Mouse (Mus musculus) layer of hippocampus, adult 2 months (tissue): Measurements from ENCODE around the gene Plekha5. TPM values are rescaled to one million over a fixed set of nuclear protein-coding genes. Genes with fewer than 3 reads are reported as not detected.
"Not testable (repeated sequence)": the region's sequence is repeated elsewhere in the genome, so short reads cannot be mapped to it uniquely, and the experiment has no call there.

Experiments used
- DNase-seq, 2 experiments: peaks; one replicate each; pipeline ENCODE4 v3.0.0; 2022; ENCODE audit warnings: low spot score in 2 of 2
- H3K27ac ChIP-seq: fragments of 200-600 bp; 2 replicates; pipeline ENCODE4 v1.8.1; 2022
- H3K4me3 ChIP-seq: fragments of 200-600 bp; 2 replicates; pipeline ENCODE4 v1.8.1; 2022; ENCODE audit warnings: mild to moderate bottlenecking
- CTCF ChIP-seq: fragments of 200-600 bp; conservative IDR thresholded peaks from 2 replicates; pipeline ENCODE4 v1.8.1; 2022; ENCODE audit warnings: antibody characterized with exemption, mild to moderate bottlenecking, moderate library complexity
- total RNA-seq, 2 experiments: library from RNA; stranded (reverse); gene quantifications; 2 replicates each; pipeline ENCODE4 v1.2.3; 2021

Gene Plekha5
- total RNA-seq, 2 experiments from 2014 or later: 109 to 125 TPM

DNA sequence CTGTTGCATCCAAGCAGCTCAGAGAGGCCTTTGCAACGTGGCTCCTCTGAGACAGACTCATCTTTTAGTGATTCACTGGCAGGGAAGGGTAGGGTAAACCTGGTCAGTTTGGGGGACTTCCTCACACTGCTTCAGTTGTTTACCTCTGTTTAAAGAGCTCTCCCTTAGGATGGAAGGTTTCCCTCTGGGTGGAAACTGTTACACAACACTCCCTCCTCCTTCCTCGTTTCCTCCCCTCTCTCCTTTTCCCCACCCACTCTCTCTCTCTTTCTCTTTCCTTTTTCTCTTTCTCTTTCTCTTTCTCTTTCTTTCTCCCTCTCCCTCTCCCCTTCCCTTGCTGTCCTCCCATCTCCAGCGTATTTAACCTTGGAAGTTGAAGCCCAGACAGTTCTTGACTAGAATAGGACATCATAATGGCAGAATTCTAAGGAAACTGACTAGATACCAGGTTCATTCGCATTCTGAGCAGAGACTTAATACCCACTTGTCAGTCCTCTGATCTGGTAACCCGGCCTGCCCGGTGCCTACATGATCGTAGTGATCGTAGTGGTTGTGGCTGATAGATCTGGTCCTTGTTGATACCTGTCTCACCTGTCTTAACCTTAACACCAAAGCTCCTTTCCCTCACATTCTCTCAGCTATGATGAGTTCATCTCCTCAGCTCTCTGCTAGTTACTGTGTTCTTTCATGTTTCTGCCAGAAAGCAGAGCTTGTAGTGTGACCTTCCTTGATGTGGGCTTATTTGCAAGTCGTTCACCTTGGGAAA, 137.5 kb downstream of the Plekha5 start:
- Histone ChIP-seq H3K27ac (no peak overlapping the region), H3K4me3 (no peak overlapping the region)
- no peak for TF ChIP-seq CTCF
- no peak for DNase-seq

DNA sequence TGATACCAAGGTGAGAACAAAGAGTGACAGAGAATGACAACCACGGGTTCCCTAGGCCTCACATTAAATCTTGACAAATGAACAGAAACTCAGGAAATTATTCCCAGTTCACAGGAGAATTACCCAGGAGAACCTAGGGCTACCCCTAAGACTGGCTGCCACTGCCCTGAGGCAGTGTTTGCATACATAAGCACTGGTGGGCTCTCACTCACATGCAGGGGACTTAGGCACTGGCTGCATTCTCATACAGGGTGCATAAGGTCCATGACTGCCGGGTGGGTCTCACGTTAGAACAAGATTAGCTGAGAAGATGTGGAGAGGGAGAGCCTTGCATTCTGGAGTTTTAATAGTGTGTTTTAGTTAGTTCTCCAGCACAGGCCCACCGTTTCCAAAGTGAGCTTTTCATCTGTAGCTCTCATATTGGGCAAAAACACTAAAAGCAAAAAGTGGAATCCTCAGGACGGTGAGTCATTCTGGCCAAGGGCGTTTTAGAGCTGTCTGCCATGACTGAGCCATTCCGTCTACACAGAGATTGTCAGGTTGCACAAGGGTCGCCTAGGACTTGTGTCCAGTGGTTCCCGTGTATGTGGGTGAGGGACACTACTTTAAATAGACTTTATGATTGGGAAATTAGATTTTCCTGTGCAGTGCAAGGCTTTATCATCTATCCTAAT, 138.2 kb downstream of the Plekha5 start:
- DNase-seq: no peak
- Histone ChIP-seq H3K4me3 (no peak overlapping the region), H3K27ac (no peak overlapping the region)
- TF ChIP-seq CTCF: no peak

DNA sequence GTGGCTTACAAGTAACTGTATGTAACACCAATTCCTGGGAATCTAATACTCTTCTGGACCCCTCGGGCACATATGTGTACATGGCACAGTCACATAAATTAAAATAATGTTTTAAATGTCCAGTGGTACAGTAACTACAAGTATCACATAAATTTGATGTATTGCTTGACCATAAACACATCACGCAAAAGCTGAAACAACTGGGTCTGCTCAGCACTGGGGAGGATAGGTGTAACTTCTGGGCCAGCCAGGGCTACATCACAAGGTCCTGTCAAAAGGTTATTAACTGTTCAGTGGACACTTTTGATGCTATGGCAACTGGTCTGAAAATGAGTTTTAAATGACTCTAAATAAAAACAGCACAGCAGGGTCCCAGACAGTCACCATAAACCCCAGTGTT, 143.3 kb downstream of the Plekha5 start:
- DNase-seq: no peak
- Histone ChIP-seq H3K4me3 (no peak overlapping the region), H3K27ac (no peak overlapping the region)
- TF ChIP-seq CTCF: no peak

DNA sequence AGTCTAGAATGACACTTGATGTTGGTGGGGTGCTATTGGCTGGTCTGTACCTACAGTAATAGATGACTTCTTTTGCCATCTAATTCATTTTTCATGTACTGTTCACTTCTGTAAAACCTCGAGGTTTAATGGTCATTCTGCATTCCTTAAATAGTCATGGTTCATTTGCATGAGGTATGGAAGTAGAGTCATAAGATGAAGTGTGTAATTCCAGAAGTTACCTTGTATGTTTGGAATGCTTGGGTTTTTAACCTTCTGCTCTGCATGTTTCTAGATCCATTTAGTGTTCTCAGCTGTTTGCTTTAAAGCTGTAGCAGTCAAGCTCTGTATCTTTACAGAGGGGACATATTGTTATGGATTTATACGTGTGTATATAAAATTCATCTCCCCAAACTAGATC, 144.0 kb downstream of the Plekha5 start:
- Histone ChIP-seq H3K4me3 (no peak overlapping the region), H3K27ac (no peak overlapping the region)
- no peak for DNase-seq
- TF ChIP-seq CTCF: no peak

DNA sequence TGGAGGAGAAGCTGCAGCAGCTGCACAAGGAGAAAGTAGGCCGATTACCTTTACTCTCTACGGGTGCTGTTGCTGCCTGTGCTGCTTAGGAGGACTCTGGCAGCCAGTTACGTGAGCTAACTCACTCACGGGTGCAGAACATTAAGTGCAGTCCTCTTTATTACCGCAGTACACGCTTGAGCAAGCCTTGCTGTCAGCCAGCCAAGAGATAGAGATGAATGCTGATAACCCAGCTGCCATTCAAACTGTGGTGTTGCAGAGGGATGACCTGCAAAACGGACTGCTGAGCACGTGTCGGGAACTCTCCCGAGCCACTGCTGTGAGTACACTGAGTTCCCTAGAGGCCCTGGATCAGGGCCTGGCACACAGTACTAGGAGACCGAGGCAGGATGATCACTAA, 146.3 kb downstream of the Plekha5 start:
- no peak for DNase-seq
- TF ChIP-seq CTCF: no peak
- Histone ChIP-seq H3K4me3 (no peak overlapping the region), H3K27ac (peak overlapping the region; percentile 28; the same call in 1 of the 2 replicates)

DNA sequence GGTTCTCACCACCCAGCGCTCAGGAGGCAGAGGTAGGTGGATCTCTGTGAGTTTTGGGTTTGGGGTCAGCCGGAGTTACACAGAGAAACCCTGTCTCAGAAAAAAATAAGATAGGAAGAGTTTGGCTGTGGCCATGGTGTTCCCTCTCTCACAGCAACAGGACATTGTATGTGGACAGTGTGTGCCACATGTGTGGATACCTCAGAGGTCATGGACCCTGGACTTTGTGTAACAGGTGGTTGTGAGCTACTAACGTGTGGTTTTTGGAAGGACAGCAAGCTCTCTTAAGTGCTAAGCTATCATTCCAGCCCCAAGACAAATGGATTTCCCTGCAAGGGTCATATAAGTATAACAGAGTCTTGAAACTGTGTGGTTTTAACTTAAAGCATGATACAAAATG, 151.1 kb downstream of the Plekha5 start:
- Histone ChIP-seq H3K27ac (no peak overlapping the region), H3K4me3 (no peak overlapping the region)
- no peak for TF ChIP-seq CTCF
- DNase-seq: no peak

DNA sequence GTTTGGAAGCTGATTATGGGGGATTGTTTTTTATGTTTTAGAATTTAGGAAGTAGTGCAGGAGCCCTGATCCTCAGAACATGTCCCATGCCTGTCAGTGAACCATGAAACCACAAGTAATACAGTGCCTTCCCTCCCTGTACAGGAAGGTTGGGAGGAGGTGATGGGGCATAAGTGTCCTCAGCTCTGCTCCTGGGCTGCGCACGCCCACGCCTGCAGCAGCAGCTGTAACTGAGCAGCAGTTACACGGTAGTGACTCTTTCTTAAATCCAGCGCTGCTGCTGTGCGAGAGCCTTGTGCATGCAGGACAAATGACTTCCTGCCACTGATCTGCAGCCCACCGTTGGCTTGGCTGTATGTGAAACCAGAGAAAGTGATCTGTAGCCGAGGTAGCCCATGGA, 152.3 kb downstream of the Plekha5 start:
- no peak overlapping the region for H3K27ac ChIP-seq
- TF ChIP-seq CTCF: no peak
- H3K4me3 ChIP-seq: no peak overlapping the region
- DNase-seq: no peak

DNA sequence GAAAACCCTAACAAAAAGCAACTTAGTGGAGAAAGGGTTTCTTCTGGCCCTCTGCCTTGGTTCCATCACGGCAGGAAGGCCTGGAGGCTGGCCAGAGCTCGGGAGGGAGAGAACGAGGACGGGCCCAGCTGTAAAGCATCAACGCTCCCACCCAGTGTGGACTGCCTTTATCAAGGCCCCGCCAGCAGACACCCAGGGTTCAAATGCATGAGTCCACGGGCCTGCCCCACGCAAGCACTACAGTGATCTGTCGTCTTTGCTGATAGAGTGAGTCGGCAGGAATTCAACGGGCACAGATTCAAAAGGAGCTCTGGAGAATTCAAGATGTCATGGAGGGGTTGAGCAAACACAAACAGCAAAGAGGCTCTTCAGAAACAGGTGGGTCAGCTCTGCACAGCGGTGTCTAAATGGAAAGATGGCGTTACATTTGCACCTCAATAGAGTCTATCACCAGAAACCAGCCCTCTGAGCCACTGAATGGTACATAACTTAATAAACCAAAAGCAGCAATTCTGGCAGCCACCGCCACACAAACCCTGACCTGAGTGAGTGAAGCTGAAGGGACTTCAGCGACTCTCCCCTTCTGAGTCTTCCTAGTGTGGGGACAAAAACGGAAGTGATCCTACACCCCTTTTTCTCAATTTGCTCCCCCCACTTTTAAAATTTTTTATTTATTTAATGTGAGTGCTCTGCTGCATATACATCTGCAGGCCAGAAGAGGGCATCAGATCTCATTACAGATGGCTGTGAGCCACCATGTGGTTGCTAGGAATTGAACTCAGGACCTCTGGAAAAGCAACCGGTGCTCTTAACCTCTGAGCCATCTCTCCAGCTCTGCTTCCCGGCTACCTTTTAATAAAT, 153.3 kb downstream of the Plekha5 start:
- Histone ChIP-seq H3K27ac (no peak overlapping the region), H3K4me3 (no peak overlapping the region)
- no peak for DNase-seq
- TF ChIP-seq CTCF: peak; percentile 68

DNA sequence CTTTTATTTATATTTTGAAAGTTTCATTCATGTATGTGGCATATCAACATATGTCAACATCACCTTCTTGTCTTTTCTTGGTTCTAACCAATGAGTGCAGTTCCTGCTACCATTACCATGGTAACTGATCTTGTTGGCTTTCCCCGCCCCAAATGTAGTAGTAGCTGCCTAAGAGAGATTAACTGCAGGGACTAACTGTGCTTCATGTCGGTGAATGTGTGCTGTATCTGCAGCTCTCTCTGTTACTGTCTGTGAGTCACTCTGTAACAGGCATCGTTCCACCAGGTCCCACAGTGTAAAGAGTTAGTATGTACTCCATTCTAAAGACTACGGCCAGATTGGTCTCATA, 153.9 kb downstream of the Plekha5 start:
- H3K4me3 ChIP-seq: no peak overlapping the region
- no peak for TF ChIP-seq CTCF
- DNase-seq: no peak
- H3K27ac ChIP-seq: no peak overlapping the region

DNA sequence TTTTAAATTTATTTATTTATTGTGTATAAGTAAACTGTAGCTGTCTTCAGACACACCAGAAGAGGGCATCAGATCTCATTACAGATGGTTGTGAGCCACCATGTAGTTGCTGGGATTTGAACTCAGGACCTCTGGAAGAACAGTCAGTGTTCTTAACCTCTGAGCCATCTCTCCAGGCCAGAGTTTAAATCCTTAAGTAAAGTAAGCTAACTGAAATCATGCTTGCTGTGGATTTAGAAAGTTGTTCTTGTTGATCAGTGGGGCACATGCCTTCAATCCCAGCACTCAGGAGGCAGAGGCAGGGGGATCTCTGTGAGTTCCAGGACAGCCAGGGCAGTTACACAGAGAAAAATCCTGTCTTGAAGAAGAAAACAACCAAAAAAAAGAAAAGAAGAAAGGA, 155.1 kb downstream of the Plekha5 start:
- 0 out of 2 replicates have a peak, but pooled peaks have one; percentile 8 for TF ChIP-seq CTCF
- H3K4me3 ChIP-seq, H3K27ac ChIP-seq, DNase-seq: not testable (repeated sequence)

DNA sequence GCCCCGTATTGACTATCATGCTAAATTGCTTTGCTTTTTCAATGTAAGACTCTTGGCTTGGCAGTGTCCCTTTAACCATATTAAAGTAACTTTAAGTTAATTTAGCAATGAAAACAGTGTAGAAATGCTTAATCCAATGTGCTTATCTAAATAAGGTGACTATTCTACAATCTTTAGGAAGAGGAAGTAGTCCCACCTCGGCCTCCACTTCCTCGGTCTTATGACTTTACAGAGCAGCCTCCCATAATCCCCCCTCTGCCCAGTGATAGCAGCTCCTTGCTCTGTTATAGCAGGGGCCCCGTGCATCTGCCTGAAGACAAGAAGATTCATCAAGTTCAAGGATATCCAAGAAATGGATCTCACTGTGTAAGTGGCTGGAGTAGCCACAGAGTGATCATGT, 156.3 kb downstream of the Plekha5 start:
- no peak overlapping the region for H3K27ac ChIP-seq

DNA sequence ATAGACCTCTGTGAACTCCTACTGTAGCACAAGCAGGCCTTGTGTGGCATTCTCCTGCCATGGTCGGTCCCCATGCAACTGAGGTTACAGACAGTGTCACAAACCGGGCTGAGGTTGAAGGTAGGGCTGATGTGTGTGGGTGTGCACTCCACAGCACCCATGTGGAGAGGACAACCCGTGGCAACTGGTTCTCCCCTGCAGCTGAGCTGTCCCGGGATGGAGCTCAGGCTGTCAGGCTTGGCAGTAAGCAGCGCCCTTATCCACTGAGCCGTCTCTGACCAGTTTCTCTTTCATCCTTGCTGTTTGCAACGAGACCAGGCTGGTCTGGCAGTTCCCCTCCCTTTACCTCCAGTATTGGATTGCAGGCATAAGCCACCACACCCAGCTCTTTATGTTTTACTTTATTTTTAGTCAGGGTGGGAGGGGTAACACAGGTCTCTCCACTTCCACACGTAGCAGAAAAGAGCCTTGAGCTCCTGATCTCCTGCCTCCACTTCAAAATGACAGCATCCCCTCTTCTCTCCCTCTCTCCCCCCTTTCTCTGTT, 162.9 kb downstream of the Plekha5 start:
- Histone ChIP-seq H3K4me3 (no peak overlapping the region), H3K27ac (no peak overlapping the region)
- DNase-seq: no peak
- TF ChIP-seq CTCF: no peak

More for the DNA sequence above, 156.3 kb downstream of the Plekha5 start:
- no peak for TF ChIP-seq CTCF
- DNase-seq: no peak
- no peak overlapping the region for H3K4me3 ChIP-seq

DNA sequence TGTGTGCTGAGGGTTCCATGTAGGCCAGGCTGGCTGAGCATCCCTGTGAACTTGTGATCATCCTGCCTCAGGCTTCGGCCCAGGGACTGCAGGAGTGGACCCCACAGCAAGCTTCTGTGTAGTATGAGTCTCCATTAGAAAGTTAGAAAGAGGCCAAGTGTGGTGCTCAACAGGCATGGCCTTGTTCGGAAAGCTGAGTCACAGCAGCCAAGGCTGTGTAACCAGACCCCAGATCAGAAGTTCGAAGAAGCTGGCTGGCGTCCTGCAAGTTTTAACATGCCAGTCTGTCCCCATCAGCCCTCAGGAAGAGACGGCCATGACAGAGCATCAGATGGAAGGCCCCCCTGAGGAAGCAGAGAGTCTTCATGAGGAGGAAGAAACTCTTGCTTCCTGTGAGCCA, 167.5 kb downstream of the Plekha5 start:
- no peak for DNase-seq
- no peak for TF ChIP-seq CTCF
- H3K27ac ChIP-seq: no peak overlapping the region

More for the DNA sequence above, 167.5 kb downstream of the Plekha5 start:
- H3K4me3 ChIP-seq: no peak overlapping the region
